Mouse (Mus musculus): ENCODE results near the gene Fryl. TPM values are rescaled to one million over a fixed set of nuclear protein-coding genes. Genes with fewer than 3 reads are reported as not detected.

Fryl gene
- polyA plus RNA-seq, 1 experiment from 2014 or later = 32.0 TPM

DNA sequence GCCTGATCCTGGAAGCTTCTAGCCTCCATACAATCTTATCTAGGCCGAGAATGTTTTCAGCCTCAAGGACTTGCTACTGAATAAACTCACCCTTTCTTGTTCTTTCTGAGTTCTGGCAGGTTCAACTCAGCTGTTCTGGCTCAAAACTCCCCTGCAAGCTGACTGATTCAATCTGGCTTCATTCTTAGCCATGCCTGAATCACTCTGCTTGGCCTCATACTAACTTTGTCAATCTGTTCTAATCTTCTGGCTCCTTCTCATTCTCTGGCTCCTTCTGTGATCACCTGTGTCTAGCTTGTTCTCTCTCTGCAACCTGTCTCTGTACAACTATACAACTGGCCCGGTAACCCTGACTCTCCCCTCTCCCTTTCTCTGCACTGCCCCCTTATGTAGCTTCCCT lies 93.9 kb downstream of the Fryl start:
- Histone ChIP-seq H3K4me3 (ENCODE audit: low read depth, low read length) (no peak overlapping the region), H3K9ac (replicated peaks; ENCODE audit: low read depth, low read length) (no peak overlapping the region), H3K36me3 (ENCODE audit: control insufficient read depth, insufficient read depth, low read length) (no peaks in the 10 kb centered on the region), H3K27ac (ENCODE audit: low read length) (no peak overlapping the region), H3K9me3 (ENCODE audit: control insufficient read depth, low read depth, low read length) (no peaks in the 10 kb centered on the region), H3K4me1 (ENCODE audit: control insufficient read depth, insufficient read depth, low read length) (peaks cover 4% of the 10 kb centered on the region), H3K4me2 (replicated peaks; ENCODE audit: low read depth, low read length) (no peak overlapping the region), H3K27me3 (ENCODE audit: control insufficient read depth, insufficient read depth, low read length) (no peaks in the 10 kb centered on the region)
- ATAC-seq (ENCODE audit: insufficient number of reproducible peaks, insufficient read depth, low FRiP score, low read depth) = no peak
- 58% methylated on average over 2 of the region's 2 CpGs for WGBS

DNA sequence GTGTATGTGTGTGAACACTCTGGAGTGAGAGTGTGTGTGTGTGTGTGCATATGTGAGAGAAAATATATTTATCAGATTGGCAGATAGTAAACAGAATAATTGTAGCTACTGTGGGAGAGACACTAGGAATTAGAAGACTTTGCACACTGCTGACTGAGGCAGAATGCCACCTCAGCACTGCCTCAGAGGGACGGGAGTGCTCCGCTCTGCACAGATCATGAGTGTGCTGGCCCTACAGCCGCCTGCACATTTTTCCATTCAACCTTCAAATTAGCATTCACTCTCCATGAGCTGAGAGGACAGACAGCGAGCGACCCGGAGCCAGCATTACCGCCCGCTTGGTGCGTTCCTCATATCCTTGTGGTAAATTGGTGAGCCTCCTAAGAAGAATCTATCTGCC lies 96.0 kb downstream of the Fryl start:
- Histone ChIP-seq H3K9ac (replicated peaks; ENCODE audit: low read depth, low read length) (no peak overlapping the region), H3K4me2 (replicated peaks; ENCODE audit: low read depth, low read length) (no peak overlapping the region), H3K36me3 (ENCODE audit: control insufficient read depth, insufficient read depth, low read length) (no peaks in the 10 kb centered on the region), H3K4me3 (ENCODE audit: low read depth, low read length) (no peak overlapping the region), H3K4me1 (ENCODE audit: control insufficient read depth, insufficient read depth, low read length) (peaks cover 12% of the 10 kb centered on the region), H3K27ac (ENCODE audit: low read length) (no peak overlapping the region), H3K9me3 (ENCODE audit: control insufficient read depth, low read depth, low read length) (no peaks in the 10 kb centered on the region), H3K27me3 (ENCODE audit: control insufficient read depth, insufficient read depth, low read length) (no peaks in the 10 kb centered on the region)
- no peak for ATAC-seq (ENCODE audit: insufficient number of reproducible peaks, insufficient read depth, low FRiP score, low read depth)
- WGBS = 92% methylated on average over 9 of the region's 9 CpGs

DNA sequence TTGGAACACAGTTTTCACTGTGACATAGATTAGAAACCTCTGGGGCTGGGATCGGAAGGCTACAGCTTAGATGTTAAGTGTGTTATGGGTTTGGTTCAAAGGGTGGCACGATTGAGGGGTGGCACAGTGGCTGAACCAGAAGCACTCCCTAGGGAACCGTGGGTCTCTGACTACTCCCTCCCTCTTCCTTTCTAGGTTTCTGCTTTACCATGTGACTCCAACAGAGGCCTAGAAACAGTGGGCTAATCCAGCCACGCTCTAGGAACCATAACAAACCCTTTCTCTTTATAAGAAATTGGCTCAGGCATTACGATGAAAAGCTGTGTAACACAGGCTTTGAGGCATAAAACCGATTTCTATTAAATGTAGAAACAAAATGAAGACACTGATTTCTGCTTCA lies 98.9 kb downstream of the Fryl start:
- ATAC-seq (ENCODE audit: insufficient number of reproducible peaks, insufficient read depth, low FRiP score, low read depth) = no peak
- 79% methylated on average over 6 of the region's 6 CpGs for WGBS
- H3K4me1 ChIP-seq (ENCODE audit: control insufficient read depth, insufficient read depth, low read length) = peaks cover 12% of the 10 kb centered on the region
- H3K9me3 ChIP-seq (ENCODE audit: control insufficient read depth, low read depth, low read length) = no peaks in the 10 kb centered on the region
- no peak overlapping the region for H3K4me3 ChIP-seq (ENCODE audit: low read depth, low read length)
- no peak overlapping the region for H3K9ac ChIP-seq (replicated peaks; ENCODE audit: low read depth, low read length)
- no peak overlapping the region for H3K27ac ChIP-seq (ENCODE audit: low read length)
- no peak overlapping the region for H3K4me2 ChIP-seq (replicated peaks; ENCODE audit: low read depth, low read length)
- H3K27me3 ChIP-seq (ENCODE audit: control insufficient read depth, insufficient read depth, low read length) = no peaks in the 10 kb centered on the region
- H3K36me3 ChIP-seq (ENCODE audit: control insufficient read depth, insufficient read depth, low read length) = no peaks in the 10 kb centered on the region

DNA sequence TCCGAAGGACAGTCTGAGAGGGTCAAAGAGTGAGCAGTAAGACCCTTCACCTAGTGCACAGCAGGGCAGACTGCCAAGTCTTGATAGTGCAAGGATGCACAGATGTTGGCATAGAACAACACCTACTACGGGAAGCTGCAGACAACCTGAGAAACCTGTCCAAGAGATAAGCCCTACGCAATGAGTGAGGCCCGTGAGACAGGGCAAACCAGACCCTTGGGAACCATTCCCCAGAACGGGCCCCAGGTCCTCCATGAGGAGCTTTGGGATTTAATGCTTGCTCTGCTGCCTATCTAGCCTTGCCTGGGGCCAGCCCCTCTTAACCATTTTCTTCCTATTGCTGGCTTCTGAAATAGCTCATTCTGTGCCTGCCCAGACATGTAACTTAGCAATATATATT lies 99.4 kb downstream of the Fryl start:
- no peak for ATAC-seq (ENCODE audit: insufficient number of reproducible peaks, insufficient read depth, low FRiP score, low read depth)
- H3K4me2 ChIP-seq (replicated peaks; ENCODE audit: low read depth, low read length) = no peak overlapping the region
- no peak overlapping the region for H3K9ac ChIP-seq (replicated peaks; ENCODE audit: low read depth, low read length)
- peaks cover 12% of the 10 kb centered on the region for H3K4me1 ChIP-seq (ENCODE audit: control insufficient read depth, insufficient read depth, low read length)
- WGBS = 59% methylated on average over 5 of the region's 5 CpGs
- no peak overlapping the region for H3K27ac ChIP-seq (ENCODE audit: low read length)
- H3K36me3 ChIP-seq (ENCODE audit: control insufficient read depth, insufficient read depth, low read length) = no peaks in the 10 kb centered on the region
- no peak overlapping the region for H3K4me3 ChIP-seq (ENCODE audit: low read depth, low read length)
- H3K27me3 ChIP-seq (ENCODE audit: control insufficient read depth, insufficient read depth, low read length) = no peaks in the 10 kb centered on the region
- H3K9me3 ChIP-seq (ENCODE audit: control insufficient read depth, low read depth, low read length) = no peaks in the 10 kb centered on the region

DNA sequence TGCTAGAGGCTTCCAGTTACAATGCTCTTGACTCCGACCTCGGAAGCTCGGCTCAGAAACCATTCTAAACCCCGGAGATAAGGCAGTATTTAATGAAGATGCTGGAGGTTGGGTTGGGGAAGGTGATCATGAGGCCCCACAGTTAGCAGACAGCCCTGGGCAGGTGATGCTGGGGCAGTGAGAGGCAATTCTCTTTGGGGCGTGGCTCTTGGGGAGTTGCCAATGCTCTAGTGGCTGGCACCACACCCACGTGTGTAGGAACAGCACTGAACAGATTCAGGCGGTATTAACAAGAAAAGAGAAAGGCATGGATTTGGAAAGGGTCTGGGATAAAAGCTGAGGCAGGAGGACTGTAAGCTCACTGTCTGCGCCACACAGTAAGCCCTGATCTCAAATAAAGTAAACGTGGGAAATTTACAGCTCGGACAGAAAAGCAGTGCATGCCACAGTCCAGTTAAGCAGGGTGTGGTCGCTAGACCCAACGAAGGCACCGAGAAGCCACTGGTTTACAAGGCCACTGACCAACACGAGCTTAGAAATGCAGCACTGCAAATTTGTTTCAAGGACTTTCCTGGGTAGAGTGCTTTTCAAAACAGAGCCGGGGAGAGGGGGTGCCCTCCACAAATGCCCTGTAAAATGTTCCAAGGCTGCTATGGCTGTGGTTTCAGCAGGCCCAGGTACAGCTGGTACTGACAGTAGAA lies 100.0 kb downstream of the Fryl start:
- WGBS = 65% methylated on average over 15 of the region's 15 CpGs
- H3K27ac ChIP-seq (ENCODE audit: low read length) = no peak overlapping the region
- H3K36me3 ChIP-seq (ENCODE audit: control insufficient read depth, insufficient read depth, low read length) = no peaks in the 10 kb centered on the region
- H3K4me1 ChIP-seq (ENCODE audit: control insufficient read depth, insufficient read depth, low read length) = peaks cover 12% of the 10 kb centered on the region
- no peak overlapping the region for H3K4me3 ChIP-seq (ENCODE audit: low read depth, low read length)
- no peaks in the 10 kb centered on the region for H3K27me3 ChIP-seq (ENCODE audit: control insufficient read depth, insufficient read depth, low read length)
- H3K9me3 ChIP-seq (ENCODE audit: control insufficient read depth, low read depth, low read length) = no peaks in the 10 kb centered on the region
- H3K4me2 ChIP-seq (replicated peaks; ENCODE audit: low read depth, low read length) = no peak overlapping the region
- H3K9ac ChIP-seq (replicated peaks; ENCODE audit: low read depth, low read length) = no peak overlapping the region
- no peak for ATAC-seq (ENCODE audit: insufficient number of reproducible peaks, insufficient read depth, low FRiP score, low read depth)

DNA sequence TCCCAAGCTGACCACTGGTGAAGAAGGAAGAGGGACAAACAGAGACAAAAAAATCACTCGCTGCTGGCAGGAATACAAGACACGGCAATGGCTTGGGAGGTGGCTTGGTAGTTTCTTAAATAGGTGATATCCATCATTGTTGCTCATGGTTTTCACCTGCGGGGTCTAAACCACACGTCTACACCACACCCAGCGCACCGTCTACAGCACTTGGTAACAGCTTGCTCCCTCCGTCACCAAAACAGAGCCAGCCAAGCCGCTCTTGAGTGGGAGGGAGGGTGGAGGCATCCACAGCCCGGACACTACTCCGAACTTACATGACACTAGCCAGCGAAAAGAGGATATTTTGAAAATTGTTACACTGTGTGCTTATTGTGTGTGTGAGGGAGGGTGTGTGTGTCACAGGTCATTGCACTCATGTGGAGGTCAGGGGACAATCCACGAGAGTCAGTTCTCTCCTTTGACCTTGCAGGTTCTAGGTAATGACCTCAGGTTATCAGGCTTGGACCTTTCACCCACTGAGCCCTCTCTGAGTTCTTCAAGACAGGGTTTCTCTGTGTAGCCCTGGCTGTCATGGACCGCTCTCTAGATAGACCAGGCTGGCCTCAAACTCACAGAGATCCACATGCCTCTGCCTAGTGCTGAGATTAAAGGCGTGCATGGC lies 102.5 kb downstream of the Fryl start:
- H3K27me3 ChIP-seq (ENCODE audit: control insufficient read depth, insufficient read depth, low read length) = no peaks in the 10 kb centered on the region
- H3K4me3 ChIP-seq (ENCODE audit: low read depth, low read length) = no peak overlapping the region
- no peaks in the 10 kb centered on the region for H3K9me3 ChIP-seq (ENCODE audit: control insufficient read depth, low read depth, low read length)
- no peak for ATAC-seq (ENCODE audit: insufficient number of reproducible peaks, insufficient read depth, low FRiP score, low read depth)
- no peak overlapping the region for H3K27ac ChIP-seq (ENCODE audit: low read length)
- H3K36me3 ChIP-seq (ENCODE audit: control insufficient read depth, insufficient read depth, low read length) = no peaks in the 10 kb centered on the region
- WGBS = 91% methylated on average over 14 of the region's 14 CpGs
- no peak overlapping the region for H3K9ac ChIP-seq (replicated peaks; ENCODE audit: low read depth, low read length)
- no peak overlapping the region for H3K4me2 ChIP-seq (replicated peaks; ENCODE audit: low read depth, low read length)
- H3K4me1 ChIP-seq (ENCODE audit: control insufficient read depth, insufficient read depth, low read length) = peaks cover 12% of the 10 kb centered on the region

DNA sequence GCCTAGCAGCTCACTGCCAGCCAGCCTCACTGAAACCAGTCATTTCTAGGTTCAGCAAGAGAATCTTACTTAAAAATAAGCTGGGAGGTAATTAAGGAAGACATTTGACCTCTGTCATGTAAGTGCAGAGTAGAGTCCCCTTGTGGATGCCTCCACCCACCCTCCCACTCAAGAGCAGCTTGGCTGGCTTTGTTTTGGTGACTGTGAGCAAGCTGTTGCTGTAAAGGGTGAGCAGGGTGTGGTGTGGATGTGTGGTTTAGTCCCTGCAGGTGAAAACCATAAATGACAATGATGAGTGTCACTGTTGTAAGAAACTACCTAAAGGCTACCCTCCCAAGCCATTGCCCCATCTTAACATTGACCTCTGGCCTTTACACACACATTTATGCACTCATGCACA lies 104.2 kb downstream of the Fryl start:
- Histone ChIP-seq H3K36me3 (ENCODE audit: control insufficient read depth, insufficient read depth, low read length) (no peaks in the 10 kb centered on the region), H3K27ac (ENCODE audit: low read length) (no peak overlapping the region), H3K4me1 (ENCODE audit: control insufficient read depth, insufficient read depth, low read length) (peaks cover 5% of the 10 kb centered on the region; the same call in 1 of the 2 replicates), H3K9me3 (ENCODE audit: control insufficient read depth, low read depth, low read length) (no peaks in the 10 kb centered on the region), H3K27me3 (ENCODE audit: control insufficient read depth, insufficient read depth, low read length) (no peaks in the 10 kb centered on the region), H3K4me2 (replicated peaks; ENCODE audit: low read depth, low read length) (no peak overlapping the region), H3K9ac (replicated peaks; ENCODE audit: low read depth, low read length) (no peak overlapping the region), H3K4me3 (ENCODE audit: low read depth, low read length) (no peak overlapping the region)
- ATAC-seq (ENCODE audit: insufficient number of reproducible peaks, insufficient read depth, low FRiP score, low read depth) = no peak

DNA sequence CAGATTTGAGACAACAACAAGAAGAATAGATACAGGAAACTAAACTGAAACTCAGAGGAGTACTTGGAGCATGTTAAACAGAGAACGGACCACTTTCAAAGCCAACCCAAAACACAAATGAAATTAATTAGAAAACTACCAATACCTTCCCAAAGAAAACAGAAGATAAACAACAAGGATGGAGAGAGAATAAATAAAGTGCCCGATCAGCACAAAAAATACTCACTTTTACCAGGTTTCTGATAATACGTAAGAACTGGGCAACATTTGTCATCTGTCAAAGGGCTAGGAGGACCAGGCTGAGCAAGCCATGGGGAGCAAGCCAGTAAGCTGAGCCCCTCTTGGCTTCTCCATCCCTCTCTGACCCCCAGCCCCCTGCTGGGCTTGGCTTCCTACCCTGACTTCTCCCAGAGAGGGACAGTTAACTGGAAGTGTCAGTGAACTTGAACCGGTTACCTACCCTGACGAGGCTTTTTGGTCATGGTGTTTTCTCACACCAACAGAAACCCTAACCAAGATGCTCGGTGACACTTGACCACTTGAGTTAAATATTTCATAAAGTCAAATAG lies 105.5 kb downstream of the Fryl start:
- H3K36me3 ChIP-seq (ENCODE audit: control insufficient read depth, insufficient read depth, low read length) = peaks cover 6% of the 10 kb centered on the region; the same call in 1 of the 2 replicates
- H3K9me3 ChIP-seq (ENCODE audit: control insufficient read depth, low read depth, low read length) = no peaks in the 10 kb centered on the region
- no peak overlapping the region for H3K4me2 ChIP-seq (replicated peaks; ENCODE audit: low read depth, low read length)
- no peak overlapping the region for H3K9ac ChIP-seq (replicated peaks; ENCODE audit: low read depth, low read length)
- no peak overlapping the region for H3K4me3 ChIP-seq (ENCODE audit: low read depth, low read length)
- no peak for ATAC-seq (ENCODE audit: insufficient number of reproducible peaks, insufficient read depth, low FRiP score, low read depth)
- no peaks in the 10 kb centered on the region for H3K4me1 ChIP-seq (ENCODE audit: control insufficient read depth, insufficient read depth, low read length)
- 77% methylated on average over 6 of the region's 6 CpGs for WGBS
- H3K27ac ChIP-seq (ENCODE audit: low read length) = no peak overlapping the region
- H3K27me3 ChIP-seq (ENCODE audit: control insufficient read depth, insufficient read depth, low read length) = no peaks in the 10 kb centered on the region
